Mouse (Mus musculus) stomach, postnatal 0 days (tissue): ENCODE measurements around the gene Sestd1.

Experiments used
- CTCF ChIP-seq: IDR thresholded peaks from 2 replicates; pipeline ENCODE4 v1.5.1; 2016; ENCODE audit warnings: antibody characterized with exemption, low read depth, mild to moderate bottlenecking, moderate library complexity
- EP300 ChIP-seq: optimal IDR thresholded peaks from 2 replicates; pipeline ENCODE3; 2016; ENCODE audit warnings: antibody characterized with exemption

GRCm38 (mm10) chr2:77184049-77184571 is 96.3 kb downstream of the Sestd1 start:
- no peak for TF ChIP-seq CTCF
- no peak for TF ChIP-seq EP300
